Comparison of ENCODE assay signal across 22 mouse cellular contexts in genomic region chr5:48329751-48330150, GRCm38 (mm10). TPM values are rescaled to one million over a fixed set of nuclear protein-coding genes. Genes with fewer than 3 reads are reported as not detected.
DNase-seq lines count a peak whose midpoint lies in the region; ATAC-seq and TF ChIP-seq lines count a peak whose summit lies in the region.
"Had no signal": no experiment of that assay in that cellular context is flagged by ENCODE, and none has a peak within 500 bp of the region (broad histone marks: within the 10 kb centered on the region; RNA-seq: fewer than 3 reads in every experiment).

No protein-coding gene starts in this region.

- no peaks in the 10 kb centered on the region for H3K27me3 ChIP-seq in liver, adult 2 months (ENCODE audit: control insufficient read depth, insufficient read depth, low read length)
- no peaks in the 10 kb centered on the region for H3K27me3 ChIP-seq in liver, postnatal 0 days (ENCODE audit: insufficient read depth, low read length)
- no peaks in the 10 kb centered on the region for H3K27me3 ChIP-seq in lung, postnatal 0 days (replicated peaks; ENCODE audit: insufficient read depth, low read length)
- H3K27me3 ChIP-seq in intestine, embryonic 16.5 days (replicated peaks; ENCODE audit: control insufficient read depth, insufficient read depth, low read length), result no peaks in the 10 kb centered on the region
- H3K27me3 ChIP-seq: CH12.LX had no signal

- no peak overlapping the region for H3K4me3 ChIP-seq in liver, adult 2 months (ENCODE audit: insufficient read depth, low read depth, low read length)
- no peak overlapping the region for H3K4me3 ChIP-seq in liver, postnatal 0 days (ENCODE audit: low read depth, low read length)
- H3K4me3 ChIP-seq in lung, postnatal 0 days (ENCODE audit: low read depth, low read length), result no peak overlapping the region
- H3K4me3 ChIP-seq in intestine, embryonic 16.5 days (ENCODE audit: low read length), result no peak overlapping the region

- ATAC-seq in liver, postnatal 0 days, result no peak
- ATAC-seq in lung, postnatal 0 days, result peak; percentile 33; the same call in 1 of the 2 replicates
- ATAC-seq in intestine, embryonic 16.5 days, result no peak
- ATAC-seq: activated CD4-positive, CD25-positive, alpha-beta regulatory T cell, adult 4 months; CD4-positive, CD25-positive, alpha-beta regulatory T cell, adult 4 months; Patski had no signal

- WGBS in liver, adult 2 months, result 59% methylated on average over 2 of the region's 2 CpGs
- 89% methylated on average over 2 of the region's 2 CpGs for WGBS in liver, postnatal 0 days (ENCODE audit: insufficient replicate concordance)
- WGBS in lung, postnatal 0 days, result 70% methylated on average over 2 of the region's 2 CpGs
- WGBS in intestine, embryonic 16.5 days, result 90% methylated on average over 2 of the region's 2 CpGs

- no peak overlapping the region for H3K9ac ChIP-seq in liver, adult 2 months (ENCODE audit: low read depth, low read length)
- H3K9ac ChIP-seq in liver, postnatal 0 days (replicated peaks), result no peak overlapping the region
- H3K9ac ChIP-seq in lung, postnatal 0 days (replicated peaks; ENCODE audit: low read depth), result no peak overlapping the region
- no peak overlapping the region for H3K9ac ChIP-seq in intestine, embryonic 16.5 days (ENCODE audit: low read depth, low read length)

- TF ChIP-seq CTCF in liver, adult 2 months (IDR thresholded peaks at IDR 0.05; ENCODE audit: low read depth, low read length), result no peak
- no peak for TF ChIP-seq CTCF in liver, postnatal 0 days (IDR thresholded peaks at IDR 0.05; ENCODE audit: low read depth)
- no peak for TF ChIP-seq CTCF in lung, postnatal 0 days (IDR thresholded peaks at IDR 0.05)

- peak; percentile 78 for DNase-seq in liver, adult 2 months (ENCODE audit: extremely low read depth, low read depth, low spot score)
- DNase-seq in liver, postnatal 0 days, result no peak
- DNase-seq in lung, postnatal 0 days (ENCODE audit: low spot score), result peak; percentile 68
- no peak for DNase-seq in lung, postnatal 14 days
- DNase-seq in adipocyte (ENCODE audit: low spot score), result peak; percentile 12
- DNase-seq: adrenal gland, adult 2 months; adrenal gland, adult 8-10 months; adrenal gland, postnatal 10 days; adrenal gland, postnatal 14 days; adrenal gland, postnatal 25 days; adrenal gland, postnatal 36 days; B cell, adult 2 months; cerebellum, adult 11 months; cerebellum, adult 11-12 months; cerebellum, adult 18-20 months; cerebellum, adult 2 months had no signal

- H3K9me3 ChIP-seq in liver, postnatal 0 days (ENCODE audit: low read length), result no peaks in the 10 kb centered on the region
- no peaks in the 10 kb centered on the region for H3K9me3 ChIP-seq in lung, postnatal 0 days (ENCODE audit: low read length)
- no peaks in the 10 kb centered on the region for H3K9me3 ChIP-seq in intestine, embryonic 16.5 days (ENCODE audit: control insufficient read depth, low read length)
- H3K9me3 ChIP-seq: G1E had no signal

- TF ChIP-seq EP300 in liver, postnatal 0 days (IDR thresholded peaks at IDR 0.05; ENCODE audit: low read depth), result no peak
- TF ChIP-seq EP300 in lung, postnatal 0 days (IDR thresholded peaks at IDR 0.05), result no peak; the same call in 1 of the 2 replicates

- TF ChIP-seq POLR2A in liver, adult 2 months (IDR thresholded peaks at IDR 0.05; ENCODE audit: extremely low read depth, insufficient read depth, low read length), result no peak

- no peaks in the 10 kb centered on the region for H3K36me3 ChIP-seq in liver, adult 2 months (ENCODE audit: control insufficient read depth, insufficient read depth, low read length)
- H3K36me3 ChIP-seq in liver, postnatal 0 days (replicated peaks; ENCODE audit: insufficient read depth, low read length), result no peaks in the 10 kb centered on the region
- H3K36me3 ChIP-seq in lung, postnatal 0 days (ENCODE audit: insufficient read depth, low read length), result no peaks in the 10 kb centered on the region
- no peaks in the 10 kb centered on the region for H3K36me3 ChIP-seq in intestine, embryonic 16.5 days (ENCODE audit: control insufficient read depth, insufficient read depth, low read length)
- H3K36me3 ChIP-seq: G1E had no signal

- H3K79me2 ChIP-seq in liver, adult 2 months (ENCODE audit: control insufficient read depth, insufficient read depth, low read length), result no peaks in the 10 kb centered on the region

- H3K4me2 ChIP-seq in liver, postnatal 0 days (ENCODE audit: low read depth, low read length), result no peak overlapping the region
- H3K4me2 ChIP-seq in lung, postnatal 0 days (replicated peaks; ENCODE audit: low read depth, low read length), result no peak overlapping the region
- H3K4me2 ChIP-seq in intestine, embryonic 16.5 days (ENCODE audit: low read depth, low read length), result no peak overlapping the region

- peaks cover 3% of the 10 kb centered on the region for H3K4me1 ChIP-seq in liver, adult 2 months (ENCODE audit: control insufficient read depth, insufficient read depth, low read length)
- H3K4me1 ChIP-seq in liver, postnatal 0 days (ENCODE audit: insufficient read depth), result no peaks in the 10 kb centered on the region
- no peaks in the 10 kb centered on the region for H3K4me1 ChIP-seq in lung, postnatal 0 days (ENCODE audit: insufficient read depth, low read depth, low read length)
- no peaks in the 10 kb centered on the region for H3K4me1 ChIP-seq in intestine, embryonic 16.5 days (ENCODE audit: control insufficient read depth, insufficient read depth, low read length)

- no peak overlapping the region for H3K27ac ChIP-seq in liver, adult 2 months (replicated peaks; ENCODE audit: insufficient read depth, low read depth, low read length)
- no peak overlapping the region for H3K27ac ChIP-seq in liver, postnatal 0 days (ENCODE audit: low read depth)
- H3K27ac ChIP-seq in lung, postnatal 0 days (ENCODE audit: low read length), result no peak overlapping the region
- no peak overlapping the region for H3K27ac ChIP-seq in intestine, embryonic 16.5 days (ENCODE audit: low read length)

RNA-seq across cellular contexts. Expression of gene 5730480H06Rik, which starts 2.0 kb away (rescaled TPM):
- total RNA-seq in liver, adult 2 months (2014; rRNA removed), result 10.2 and 13.8 TPM in 2 replicates
- 2.0 and 2.8 TPM in 2 replicates for polyA plus RNA-seq in liver, adult 2 months (2012; rRNA removed)
- 6.6 and 7.6 TPM in 2 replicates for polyA plus RNA-seq in liver, postnatal 0 days (2015; fragmentation: Nextera tagmentation; extraction: Ambion mirVana)
- 12.8 and 15.4 TPM in 2 replicates for polyA plus RNA-seq in lung, postnatal 0 days (2015; fragmentation: Nextera tagmentation; extraction: Ambion mirVana)
- 15.1 and 15.5 TPM in 2 replicates for polyA plus RNA-seq in intestine, embryonic 16.5 days (2015; fragmentation: Nextera tagmentation; extraction: Ambion mirVana)

Comparison
In these comparisons a context has a peak if more than half of its experiments do, and no peak if none do; other contexts are left out.
1. DNase-seq: peak in liver, adult 2 months (single experiment), lung, postnatal 0 days (single experiment) and adipocyte (single experiment); none in liver, postnatal 0 days (single experiment) and lung, postnatal 14 days (single experiment).